Mouse (Mus musculus) heart, postnatal 0 days (tissue): ENCODE results near the gene Cacna1c. TPM values are rescaled to one million over a fixed set of nuclear protein-coding genes. Genes with fewer than 3 reads are reported as not detected.

Experiments
- ATAC-seq: fragments of 200-750 bp; cut with Nextera tagmentation; 2 replicates; pipeline ENCODE4 v1.8.0; 2017; ENCODE audit warnings: low read depth, moderate number of reproducible peaks, moderate library complexity; ENCODE audit not compliant: insufficient read depth
- DNase-seq: peaks from one replicate; pipeline ENCODE4 v3.0.0-alpha.2; 2016; ENCODE audit warnings: low spot score
- H3K27ac ChIP-seq: fragments of 300-500 bp; sonication (generic); 2 replicates; pipeline ENCODE4 v1.5.1; 2014; ENCODE audit warnings: low read depth, mild to moderate bottlenecking
- H3K27me3 ChIP-seq: fragments of 300-500 bp; sonication (generic); 2 replicates; pipeline ENCODE4 v1.6.1; 2014; ENCODE audit warnings: low read length, mixed read lengths; ENCODE audit not compliant: control insufficient read depth, insufficient read depth
- H3K36me3 ChIP-seq: fragments of 300-500 bp; sonication (generic); replicated peaks from 2 replicates; pipeline ENCODE4 v1.6.1; 2014; ENCODE audit warnings: low read length, mixed read lengths; ENCODE audit not compliant: control insufficient read depth, insufficient read depth
- H3K4me1 ChIP-seq: fragments of 300-500 bp; sonication (generic); 2 replicates; pipeline ENCODE4 v1.6.1; 2014; ENCODE audit warnings: antibody characterized with exemption; ENCODE audit not compliant: control insufficient read depth, insufficient read depth
- H3K4me2 ChIP-seq: fragments of 300-500 bp; sonication (generic); 2 replicates; pipeline ENCODE4 v1.6.1; 2014; ENCODE audit warnings: low read depth, mild to moderate bottlenecking, low read length, moderate library complexity
- H3K4me3 ChIP-seq: fragments of 300-500 bp; sonication (generic); 2 replicates; pipeline ENCODE4 v1.5.1; 2014; ENCODE audit warnings: low read depth, low read length
- H3K9ac ChIP-seq: fragments of 300-500 bp; sonication (generic); replicated peaks from 2 replicates; pipeline ENCODE4 v1.6.1; 2014; ENCODE audit warnings: low read depth, low read length, mixed read lengths
- H3K9me3 ChIP-seq: fragments of 300-500 bp; sonication (generic); replicated peaks from 2 replicates; pipeline ENCODE4 v1.6.1; 2016; ENCODE audit warnings: low read length; ENCODE audit not compliant: control insufficient read depth
- CTCF ChIP-seq: IDR thresholded peaks from 2 replicates; pipeline ENCODE4 v1.5.1; 2016; ENCODE audit warnings: antibody characterized with exemption, control low read depth, low read depth
- EP300 ChIP-seq: IDR thresholded peaks from 2 replicates; pipeline ENCODE4 v1.6.1; 2016; ENCODE audit warnings: antibody characterized with exemption, low read depth
- WGBS: fragments of 180-500 bp; shearing (Covaris S2); extraction: QIAGEN DNeasy Blood & Tissue Kit; methylation state at CpG from one replicate; pipeline ENCODE4 v1.1.7; 2014; 5-methylcytosine and 5-hydroxymethylcytosine counted together
- polyA plus RNA-seq: library from polyadenylated mRNA; unstranded; fragments of >200 nt; fragmentation: Nextera tagmentation; extraction: Ambion mirVana; gene quantifications from 2 replicates; pipeline ENCODE4 v1.2.1, GENCODE M21; 2015
- total RNA-seq: library from RNA; depleted of rRNA; stranded (reverse); fragments of >200 nt; gene quantifications from 2 replicates; pipeline ENCODE4 v1.2.3, GENCODE M21; 2014; ENCODE audit warnings: low replicate concordance

The Cacna1c gene
- total and polyA plus RNA-seq, 2 experiments from 2014 or later, result 51.3 to 159 TPM

GRCm38 (mm10) chr6:118757533-118758289, 438.5 kb downstream of the Cacna1c start:
- Histone ChIP-seq H3K9me3 (no peaks in the 10 kb centered on the region), H3K9ac (no peak overlapping the region), H3K4me1 (peaks cover 27% of the 10 kb centered on the region), H3K36me3 (peaks cover 23% of the 10 kb centered on the region; the same call in 1 of the 2 replicates), H3K27me3 (no peaks in the 10 kb centered on the region), H3K4me2 (no peak overlapping the region), H3K27ac (no peak overlapping the region), H3K4me3 (no peak overlapping the region)
- no peak for TF ChIP-seq CTCF
- TF ChIP-seq EP300, result no peak
- DNase-seq (no peak), ATAC-seq (0 out of 2 replicates have a peak, but pooled peaks have one; percentile 24)
- WGBS, result 39% methylated on average over 12 of the region's 12 CpGs

GRCm38 (mm10) chr6:118756511-118756910, 439.7 kb downstream of the Cacna1c start:
- no peak for TF ChIP-seq CTCF
- no peak for TF ChIP-seq EP300
- H3K4me1 ChIP-seq, result peaks cover 27% of the 10 kb centered on the region
- H3K4me2 ChIP-seq, result no peak overlapping the region
- no peak overlapping the region for H3K9ac ChIP-seq
- DNase-seq (no peak), ATAC-seq (no peak)
- H3K9me3 ChIP-seq, result no peaks in the 10 kb centered on the region
- no peaks in the 10 kb centered on the region for H3K27me3 ChIP-seq
- H3K36me3 ChIP-seq, result peaks cover 33% of the 10 kb centered on the region
- no peak overlapping the region for H3K4me3 ChIP-seq
- no peak overlapping the region for H3K27ac ChIP-seq
- WGBS, result 71% methylated on average over 4 of the region's 4 CpGs

- WGBS, result 94% methylated on average over 5 of the region's 5 CpGs
- no peak for TF ChIP-seq EP300
- Histone ChIP-seq H3K9ac (no peak overlapping the region), H3K4me3 (no peak overlapping the region), H3K4me2 (no peak overlapping the region), H3K4me1 (peaks cover 27% of the 10 kb centered on the region), H3K27me3 (no peaks in the 10 kb centered on the region), H3K36me3 (peaks cover 40% of the 10 kb centered on the region), H3K27ac (no peak overlapping the region), H3K9me3 (no peaks in the 10 kb centered on the region)
- ATAC-seq (no peak), DNase-seq (no peak)
Observed at GRCm38 (mm10) chr6:118755768-118756167, 440.4 kb downstream of the Cacna1c start.

- WGBS, result 40% methylated on average over 3 of the region's 3 CpGs
- no peak; the same call in 1 of the 2 replicates for ATAC-seq
Observed at GRCm38 (mm10) chr6:118754439-118754838, 441.8 kb downstream of the Cacna1c start.

GRCm38 (mm10) chr6:118753787-118754186, 442.4 kb downstream of the Cacna1c start:
- Histone ChIP-seq H3K9me3 (no peaks in the 10 kb centered on the region), H3K4me1 (peaks cover 21% of the 10 kb centered on the region), H3K27ac (no peak overlapping the region), H3K9ac (no peak overlapping the region), H3K4me2 (no peak overlapping the region), H3K4me3 (no peak overlapping the region), H3K36me3 (peaks cover 38% of the 10 kb centered on the region), H3K27me3 (no peaks in the 10 kb centered on the region)
- DNase-seq (no peak), ATAC-seq (no peak)
- TF ChIP-seq EP300 (no peak), CTCF (no peak)
- WGBS, result 86% methylated on average over 8 of the region's 8 CpGs

More at GRCm38 (mm10) chr6:118754439-118754838, 441.8 kb downstream of the Cacna1c start:
- no peak for TF ChIP-seq EP300
- TF ChIP-seq CTCF, result no peak
- peak; percentile 31 for DNase-seq
- Histone ChIP-seq H3K9ac (no peak overlapping the region), H3K9me3 (no peaks in the 10 kb centered on the region), H3K36me3 (peaks cover 38% of the 10 kb centered on the region), H3K4me3 (no peak overlapping the region), H3K27me3 (no peaks in the 10 kb centered on the region), H3K27ac (no peak overlapping the region), H3K4me1 (peaks cover 27% of the 10 kb centered on the region), H3K4me2 (no peak overlapping the region)
